Mouse (Mus musculus) megakaryocyte, embryonic 14.5 days (primary cell): ENCODE measurements at regions not wholly inside any gene's neighbourhood (a gene's known extent, or its start where the extent isn't known, plus 50 kb on each side); places are given as distances from the start of the nearest gene placed in this dataset.

ENCODE experiments used
- FLI1 ChIP-seq: IDR thresholded peaks from 2 replicates; pipeline ENCODE4 v1.6.1; 2012; ENCODE audit warnings: low read length, inconsistent platforms, mixed read lengths
- GATA1 ChIP-seq: IDR thresholded peaks from 3 replicates; pipeline ENCODE4 v1.6.1; 2012; ENCODE audit warnings: mixed read lengths, low read length, inconsistent platforms, borderline replicate concordance

- TF ChIP-seq GATA1 (no peak), FLI1 (no peak)
These were observed 92.3 kb upstream of the Vldlr start for GRCm38 (mm10) chr19:27123806-27124469.
